Mouse (Mus musculus) testis, postnatal 14 days (tissue): ENCODE measurements around the gene Naa35.

Experiments used
- DNase-seq: peaks from one replicate; pipeline ENCODE4 v3.0.0; 2021; ENCODE audit warnings: low spot score

Gene Naa35

GRCm38 (mm10) chr13:59584947-59585647 lies at the start of gene Naa35, which contains the start of gene Agtpbp1:
Gene Naa35, plus strand, starts transcription at chr13:59585259.
Gene Agtpbp1, minus strand, starts transcription at chr13:59585227.
- DNase-seq: peak; percentile 99

DNA sequence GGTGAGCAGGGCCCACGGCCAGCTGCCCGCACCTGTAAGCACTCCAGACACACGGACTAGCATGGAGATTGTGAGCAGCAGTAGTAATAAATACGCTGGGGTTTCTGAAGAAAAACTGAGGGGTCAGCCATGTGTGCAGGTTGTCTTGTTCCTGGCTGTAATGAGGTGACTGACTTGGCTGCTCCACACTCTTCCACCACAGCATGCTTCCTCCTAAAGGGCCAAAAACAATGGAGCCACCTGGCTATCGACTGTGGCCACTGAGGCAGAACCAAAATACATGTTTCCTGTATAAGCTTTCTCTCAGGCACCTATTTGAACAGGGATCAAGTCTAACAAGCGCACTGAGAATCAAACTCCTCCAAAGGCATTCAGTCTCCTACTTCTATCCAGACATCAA lies 49.3 kb upstream of the Naa35 start:
- no peak for DNase-seq

- no peak for DNase-seq
Observed at GRCm38 (mm10) chr13:59536631-59537030, 48.4 kb upstream of the Naa35 start.

DNA sequence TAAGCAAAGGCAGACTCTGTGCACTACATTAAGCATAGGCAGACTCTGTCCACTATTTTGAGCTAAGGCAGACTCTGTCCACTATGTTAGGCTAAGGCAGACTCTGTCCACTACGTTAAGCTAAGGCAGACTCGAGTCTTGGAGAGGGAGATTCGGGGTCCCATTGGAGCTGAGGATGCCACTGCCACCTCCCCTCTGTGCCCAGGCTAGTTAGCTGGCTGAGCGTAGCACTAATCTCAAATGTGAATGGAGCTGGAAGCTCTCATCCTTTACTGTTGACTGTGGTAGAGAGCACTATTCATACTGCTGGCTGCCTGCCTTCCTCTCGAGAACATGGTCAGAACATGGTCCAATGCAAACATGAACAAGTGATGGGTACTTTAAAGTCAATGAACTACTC lies 46.4 kb upstream of the Naa35 start:
- DNase-seq: no peak

DNA sequence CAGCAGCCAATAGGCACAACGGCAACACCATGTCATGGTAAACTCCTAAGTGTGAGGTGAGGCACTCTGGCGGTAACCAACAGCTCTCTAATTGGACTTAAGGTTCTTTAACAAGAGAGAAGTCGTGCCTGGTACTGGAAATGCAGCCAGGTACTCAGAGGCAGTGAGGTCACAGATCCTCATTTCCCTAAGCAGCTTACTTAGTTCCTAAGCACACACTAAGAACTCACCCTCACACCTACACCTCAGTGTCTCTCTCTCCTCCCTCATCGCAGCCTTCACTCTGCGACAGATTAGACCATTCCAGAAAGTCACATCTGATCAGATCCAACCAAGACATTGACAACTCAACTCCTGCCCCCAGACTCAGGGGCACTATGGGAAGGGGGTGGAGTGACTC lies 45.0 kb upstream of the Naa35 start:
- DNase-seq: no peak

- DNase-seq: no peak
Observed at GRCm38 (mm10) chr13:59542411-59542810, 42.6 kb upstream of the Naa35 start.

- no peak for DNase-seq
Observed at GRCm38 (mm10) chr13:59547091-59547490, 38.0 kb upstream of the Naa35 start.

DNA sequence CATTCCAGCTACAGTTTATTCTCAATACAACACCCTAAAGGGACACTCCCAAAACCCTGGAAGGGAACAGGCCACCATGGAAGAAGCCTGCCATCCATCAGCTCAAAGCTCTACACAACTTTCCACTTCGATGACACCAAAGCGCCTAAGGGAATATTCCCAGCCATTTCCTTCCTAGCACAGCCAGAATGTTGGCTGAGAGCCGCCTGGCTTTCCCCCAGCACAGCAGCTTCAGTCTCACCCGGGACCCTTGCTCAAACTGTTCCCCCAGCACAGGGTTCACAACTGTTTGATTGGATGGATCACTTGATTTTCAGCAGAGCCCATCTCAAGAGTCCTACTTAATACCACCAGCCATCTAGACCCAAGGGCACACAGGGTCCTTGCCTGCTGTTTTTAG lies 37.3 kb upstream of the Naa35 start:
- no peak for DNase-seq

- DNase-seq: no peak
Observed at GRCm38 (mm10) chr13:59549318-59549798, 35.7 kb upstream of the Naa35 start.

DNA sequence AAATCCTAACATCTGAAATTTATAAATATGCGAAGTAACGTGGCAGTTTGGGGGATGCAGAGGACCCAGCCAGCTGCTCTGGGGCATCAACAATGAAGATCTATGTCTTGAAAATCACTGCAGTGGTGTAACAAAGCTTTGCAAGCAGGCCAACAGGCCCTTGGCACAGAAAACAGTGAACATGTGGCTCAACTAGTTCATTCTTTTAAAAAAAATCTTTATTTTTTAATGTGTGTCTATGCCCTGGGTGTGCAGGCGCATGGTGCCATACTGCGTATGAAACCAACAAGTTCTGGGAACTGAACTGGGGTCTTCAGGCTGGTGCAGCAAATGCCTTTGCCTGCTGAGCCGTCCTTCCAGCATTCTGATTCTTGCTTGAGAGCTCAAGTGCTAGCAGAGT lies 32.8 kb upstream of the Naa35 start:
- no peak for DNase-seq

GRCm38 (mm10) chr13:59552751-59553150 lies 32.3 kb upstream of the Naa35 start:
- no peak for DNase-seq

DNA sequence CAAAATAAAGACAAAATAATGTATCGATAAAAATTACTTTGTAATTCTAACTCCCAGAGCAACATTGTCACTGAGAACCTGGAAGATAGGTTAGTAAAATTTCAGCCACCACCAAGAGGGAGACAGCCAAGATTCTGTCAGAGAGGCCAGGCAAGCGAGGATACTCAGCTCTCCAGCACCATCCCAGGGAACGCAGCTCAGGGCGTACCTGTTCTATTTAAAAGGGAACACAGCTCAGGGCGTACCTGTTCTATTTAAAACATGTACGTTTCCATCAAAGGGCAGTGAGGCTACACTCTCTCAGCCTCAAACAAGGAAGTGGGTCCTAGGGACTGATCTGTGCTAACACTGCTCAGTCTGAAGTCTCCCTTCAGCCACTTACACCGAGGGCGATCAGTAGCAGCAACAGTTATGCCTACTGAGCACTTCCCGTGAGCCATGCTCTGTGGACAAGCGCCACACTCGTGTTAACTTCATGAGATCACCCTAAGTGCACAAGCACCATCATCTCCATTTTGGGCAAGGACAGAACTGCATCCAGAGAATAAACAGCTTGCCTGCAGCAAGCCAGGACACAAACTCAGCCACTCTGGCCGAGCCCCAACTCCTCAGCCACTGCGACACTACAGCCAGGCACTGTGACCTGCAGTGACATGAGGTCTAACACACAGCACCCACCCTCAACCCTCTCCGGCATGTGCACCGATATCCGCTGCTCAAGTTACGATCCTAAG lies 30.1 kb upstream of the Naa35 start:
- no peak for DNase-seq

GRCm38 (mm10) chr13:59555613-59556192 lies 29.4 kb upstream of the Naa35 start:
- DNase-seq: no peak

- DNase-seq: peak; percentile 74
Observed at GRCm38 (mm10) chr13:59556670-59557069, 28.4 kb upstream of the Naa35 start.

DNA sequence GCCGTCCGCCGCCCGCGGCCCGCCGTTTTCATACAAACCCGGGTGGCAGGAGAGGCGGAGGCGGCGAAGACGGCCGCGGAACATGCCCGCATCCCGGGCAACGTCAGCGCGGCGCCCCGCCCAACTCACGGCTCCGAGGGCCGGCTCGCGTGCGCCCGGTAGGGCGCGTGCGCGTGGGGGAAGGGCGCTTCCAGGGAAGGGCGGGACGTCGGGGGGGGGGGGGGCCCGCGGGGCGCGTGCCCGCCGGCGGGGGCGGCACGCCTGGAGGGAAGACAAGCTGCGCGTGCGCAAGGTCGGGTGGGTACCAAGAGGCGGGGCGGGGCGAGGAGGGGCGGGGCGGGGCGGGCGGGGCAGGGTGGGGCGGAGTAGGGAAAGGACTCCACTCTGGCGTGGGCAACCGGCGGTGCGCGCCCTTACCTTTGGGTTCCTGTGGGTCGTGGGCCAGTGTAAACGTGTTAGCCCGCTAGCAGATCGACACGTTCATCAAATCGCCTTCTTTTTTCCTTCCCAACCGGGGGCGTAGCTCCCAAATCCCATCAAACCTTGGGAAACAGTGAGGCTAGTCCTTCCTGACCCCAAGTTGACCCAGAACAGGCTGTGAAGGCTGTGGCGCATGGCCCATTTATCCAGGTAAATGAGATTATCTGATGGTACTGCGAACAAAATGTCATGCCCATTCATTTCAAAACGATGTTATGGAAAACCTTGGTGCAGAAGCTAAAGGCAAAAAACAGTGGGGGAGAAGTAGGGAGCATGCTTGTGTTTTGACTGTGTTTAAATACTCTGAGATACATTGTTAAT lies 27.7 kb upstream of the Naa35 start:
- peak; percentile 88 for DNase-seq

GRCm38 (mm10) chr13:59558776-59559175 lies 26.3 kb upstream of the Naa35 start:
- no peak for DNase-seq

DNA sequence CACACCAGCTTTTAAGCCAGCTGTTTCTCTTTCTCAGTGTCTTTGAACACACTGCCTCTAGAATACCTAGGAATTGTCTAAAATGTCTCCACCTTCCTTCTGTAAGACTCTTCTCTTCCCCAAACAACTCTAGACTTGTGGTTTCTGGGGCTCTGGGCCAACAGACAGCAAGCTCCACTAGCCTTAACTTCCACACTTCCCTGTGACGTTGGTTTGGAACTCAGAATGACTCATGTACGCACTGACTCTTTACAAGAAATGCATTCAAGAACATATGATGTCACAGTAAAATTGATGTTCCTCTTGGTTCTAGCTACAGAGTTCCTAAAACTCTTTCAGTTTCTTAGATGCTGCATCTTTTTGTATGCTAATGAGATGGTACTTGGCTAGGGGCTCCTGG lies 22.6 kb upstream of the Naa35 start:
- no peak for DNase-seq

GRCm38 (mm10) chr13:59564505-59564904 lies 20.6 kb upstream of the Naa35 start:
- no peak for DNase-seq

GRCm38 (mm10) chr13:59564923-59565322 lies 20.1 kb upstream of the Naa35 start:
- no peak for DNase-seq

DNA sequence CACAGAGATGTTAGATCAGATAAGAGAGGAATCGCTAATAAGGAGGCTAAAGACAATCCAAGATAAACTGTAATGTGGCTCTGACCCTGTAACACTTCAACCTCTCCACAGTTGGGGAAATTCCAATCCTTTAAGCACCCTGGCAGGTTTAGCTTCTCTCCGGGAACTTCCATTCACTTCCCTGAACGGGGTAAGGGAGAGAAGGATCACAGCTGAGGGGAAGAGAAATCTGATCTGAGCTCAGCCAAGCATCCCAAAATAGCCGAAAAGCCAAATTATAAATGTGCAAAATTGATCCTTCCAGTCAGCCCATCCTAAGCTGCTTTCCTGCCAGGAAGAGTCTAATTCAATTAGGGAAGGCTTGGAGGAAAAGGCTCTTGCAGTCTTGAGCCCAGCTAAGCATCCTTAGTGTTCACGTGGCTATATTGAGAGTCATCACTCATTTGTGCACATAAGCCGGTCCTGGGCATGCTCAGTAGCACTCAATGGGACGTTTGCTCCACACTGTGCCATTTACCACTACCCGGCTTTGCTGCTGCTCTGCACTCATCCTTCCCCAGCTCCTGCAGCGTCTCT lies 19.0 kb upstream of the Naa35 start:
- no peak for DNase-seq

DNA sequence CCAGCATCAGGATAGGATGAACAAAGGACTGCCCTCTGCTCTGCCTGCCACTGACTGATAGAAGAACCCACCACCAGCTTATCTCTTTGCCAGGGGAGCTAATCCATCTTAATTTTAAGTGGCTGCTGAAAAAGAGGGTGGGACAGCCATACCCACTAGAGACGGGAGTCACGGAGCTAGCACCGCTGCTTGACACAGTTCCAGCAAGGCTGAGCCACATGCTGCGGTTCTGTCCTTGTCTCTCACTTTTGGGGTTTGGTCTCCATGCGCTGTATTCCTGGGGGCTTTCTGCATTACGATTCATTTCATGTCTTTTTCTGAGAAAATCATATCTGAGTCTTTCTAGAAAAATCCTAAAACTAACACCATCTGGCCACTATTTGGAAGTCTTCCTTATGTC lies 14.0 kb upstream of the Naa35 start:
- DNase-seq: no peak

- no peak for DNase-seq
Observed at GRCm38 (mm10) chr13:59572549-59572948, 12.5 kb upstream of the Naa35 start.
